Mouse (Mus musculus) adipocyte (in vitro differentiated cells): ENCODE measurements around the gene Il11.

ENCODE experiments used
- DNase-seq: peaks from one replicate; pipeline ENCODE4 v3.0.0-alpha.2; 2016; ENCODE audit warnings: low spot score

The Il11 gene

DNA sequence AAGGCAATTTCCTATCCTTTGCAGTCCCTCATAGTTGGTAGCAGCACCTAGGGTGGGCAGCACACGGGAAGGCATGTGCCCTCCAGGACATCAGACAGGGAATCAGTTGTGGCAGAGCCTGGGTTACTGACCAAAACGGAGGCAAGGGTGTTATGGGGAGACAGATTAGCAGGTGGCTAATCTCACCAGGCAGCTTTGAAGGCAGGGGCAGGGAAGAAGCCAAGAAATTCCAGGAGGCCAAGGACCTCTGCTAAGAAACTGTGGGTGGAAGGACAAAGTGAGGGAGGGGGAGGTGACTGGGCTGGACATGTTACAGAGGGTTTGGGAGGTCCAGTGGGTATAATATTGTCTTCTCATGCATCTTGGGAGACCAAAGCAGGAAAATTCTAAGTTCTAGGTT lies 39.3 kb downstream of the Il11 start:
- DNase-seq: no peak

DNA sequence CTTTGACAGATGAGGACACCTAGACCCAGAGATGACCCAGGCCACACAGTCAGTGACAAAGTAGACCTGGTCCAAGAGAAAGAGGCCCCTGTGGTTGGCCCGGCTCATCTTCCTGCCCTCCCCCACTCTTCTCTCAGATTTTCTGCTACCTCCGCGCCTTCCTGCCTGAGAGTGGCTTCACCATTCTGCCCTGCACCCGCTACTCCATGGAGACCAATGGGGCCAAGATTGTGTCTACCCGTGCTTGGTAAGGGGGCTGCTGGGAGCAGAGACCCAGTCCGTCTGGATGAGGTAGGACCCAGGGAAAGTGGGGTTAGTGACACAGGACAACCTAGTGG lies 40.2 kb downstream of the Il11 start:
- no peak for DNase-seq

DNA sequence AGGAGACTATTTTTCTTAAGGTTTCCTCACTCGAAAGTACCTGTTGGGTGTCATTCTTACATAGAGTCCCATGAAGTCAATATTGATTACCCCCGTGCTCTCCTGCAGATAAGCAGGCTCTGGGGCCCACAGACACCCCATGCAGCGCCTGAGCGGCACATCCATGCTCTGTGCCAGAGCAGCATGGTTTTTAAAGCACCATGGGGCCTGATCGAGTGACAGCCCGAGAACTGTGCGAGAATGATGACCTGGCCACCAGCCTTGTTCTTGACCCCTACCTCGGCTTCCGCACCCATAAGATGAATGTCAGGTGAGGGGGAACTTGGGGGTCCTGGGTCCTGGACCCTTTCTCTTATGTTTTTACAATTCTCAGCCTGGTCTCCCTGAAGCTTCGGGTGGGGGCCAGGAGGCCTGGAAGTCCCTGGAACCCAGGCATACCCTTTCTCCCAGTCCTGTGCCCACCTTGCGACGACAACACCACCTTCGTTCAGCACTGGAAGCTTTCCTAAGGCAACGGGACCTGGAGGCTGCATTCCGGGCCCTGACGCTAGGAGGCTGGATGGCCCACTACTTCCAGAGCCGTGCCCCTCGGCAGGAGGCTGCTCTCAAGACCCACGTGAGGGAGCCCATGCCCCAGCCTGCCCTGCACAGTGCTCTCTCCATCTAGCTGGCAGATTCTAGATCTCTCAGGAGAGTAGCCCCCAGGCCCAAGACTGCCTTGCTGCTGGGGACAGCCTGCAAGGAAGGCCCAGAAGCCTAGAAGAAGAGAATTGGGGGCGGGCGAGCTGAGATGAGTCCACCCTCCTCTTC lies 40.8 kb downstream of the Il11 start:
- DNase-seq: no peak

DNA sequence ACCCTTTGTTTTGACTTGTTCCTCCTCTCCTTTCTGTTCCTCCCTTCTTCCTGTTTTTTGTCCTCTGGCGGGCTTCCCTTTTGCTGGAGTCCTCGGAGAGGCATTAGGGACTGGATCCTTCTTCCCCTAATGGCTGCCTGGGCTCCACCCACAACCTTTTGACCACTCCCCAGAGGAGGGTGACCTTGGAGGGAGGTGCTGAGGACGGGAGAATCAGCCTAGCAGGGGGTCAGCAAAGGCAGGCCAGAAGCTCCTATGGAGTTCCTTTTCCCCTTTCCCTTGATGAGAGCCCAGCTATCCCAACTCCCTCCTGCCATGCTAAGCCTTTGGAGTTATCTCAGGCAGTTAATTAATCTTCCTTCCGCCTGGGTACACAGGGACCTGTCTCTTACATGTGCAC lies 41.5 kb downstream of the Il11 start:
- peak; percentile 42 for DNase-seq

DNA sequence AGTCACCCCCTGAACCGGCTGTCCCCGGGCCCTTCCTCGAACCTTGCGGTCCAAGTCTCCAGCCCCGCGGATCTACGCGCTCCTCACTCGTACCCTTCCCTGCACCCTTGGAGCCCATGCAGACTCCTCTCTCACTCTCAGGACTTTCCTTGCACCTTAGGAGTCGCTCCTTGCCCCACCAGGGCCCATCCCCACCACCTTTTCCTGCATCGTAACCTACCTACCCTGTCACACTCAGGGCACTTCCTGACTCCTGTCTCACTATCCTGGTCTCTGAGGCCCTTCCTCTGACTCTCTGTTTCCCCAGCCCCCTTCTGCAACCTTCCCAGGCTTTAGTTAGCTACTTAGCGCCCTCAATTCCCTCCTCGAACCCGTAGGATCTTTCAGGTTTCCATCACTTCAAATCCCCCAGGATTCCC lies 42.3 kb downstream of the Il11 start:
- DNase-seq: no peak

DNA sequence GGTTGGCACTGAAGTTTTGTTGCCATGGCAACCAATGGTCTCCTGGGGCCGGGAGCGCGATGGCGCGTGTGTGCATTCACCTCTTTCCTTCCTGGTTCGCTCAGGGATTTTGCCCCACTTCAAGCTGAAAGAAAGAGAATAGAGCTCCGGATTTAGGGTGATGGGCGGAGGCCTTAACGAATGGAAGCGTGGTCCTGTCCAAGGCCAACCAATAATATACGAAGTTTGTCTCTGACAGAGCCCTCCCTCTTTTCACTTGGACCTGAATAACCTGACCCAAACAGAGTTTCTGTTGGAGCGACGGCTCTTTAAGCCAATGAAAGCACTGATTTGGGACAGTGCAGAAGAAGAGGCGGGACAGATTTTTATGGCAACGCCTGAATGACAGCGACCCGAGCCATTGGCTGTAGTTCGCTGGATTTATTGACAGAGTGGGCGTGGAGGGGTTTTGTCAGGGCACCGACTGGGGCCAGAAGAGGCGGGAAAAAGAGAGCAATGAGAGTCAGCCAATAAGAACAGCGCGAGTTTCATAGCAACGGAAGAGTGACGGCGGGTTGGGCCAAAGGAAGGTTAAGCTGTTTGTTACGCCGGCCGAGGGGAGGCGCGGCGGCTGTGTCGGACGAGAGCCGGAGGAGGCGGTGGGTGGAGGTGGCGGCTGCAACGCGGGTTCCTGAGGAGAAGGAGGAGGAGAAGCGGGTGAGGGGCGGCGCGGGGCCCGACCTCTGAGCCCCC lies 42.9 kb downstream of the Il11 start, which contains the start of gene Kmt5c:
Gene Kmt5c, plus strand, starts transcription at position 572 of the 732 bp plus-strand sequence.
- DNase-seq: peak; percentile 99

DNA sequence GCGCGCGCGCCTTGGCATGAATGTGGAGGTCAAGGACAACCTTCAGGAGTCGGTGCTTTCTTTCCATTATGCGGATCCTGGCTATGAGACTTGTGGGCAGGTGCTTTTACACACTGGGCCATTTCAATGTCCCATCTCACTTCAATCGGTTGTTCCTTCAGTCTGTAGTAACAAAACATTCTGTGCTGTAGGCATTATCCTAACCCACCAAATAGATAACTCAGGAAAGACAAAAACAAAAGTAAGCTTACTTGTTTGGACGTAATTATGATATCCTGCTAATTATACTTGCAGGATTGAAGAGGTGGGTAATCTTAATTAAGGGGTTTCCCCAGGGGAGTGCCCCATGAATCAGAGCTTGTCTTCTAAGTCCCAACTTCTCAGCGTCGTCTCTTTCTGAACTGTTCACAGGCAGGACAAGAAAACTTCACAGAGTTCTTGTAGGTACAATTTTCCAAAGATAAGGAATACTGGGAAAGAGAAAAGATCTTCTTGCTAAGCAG lies 43.6 kb downstream of the Il11 start:
- no peak for DNase-seq

DNA sequence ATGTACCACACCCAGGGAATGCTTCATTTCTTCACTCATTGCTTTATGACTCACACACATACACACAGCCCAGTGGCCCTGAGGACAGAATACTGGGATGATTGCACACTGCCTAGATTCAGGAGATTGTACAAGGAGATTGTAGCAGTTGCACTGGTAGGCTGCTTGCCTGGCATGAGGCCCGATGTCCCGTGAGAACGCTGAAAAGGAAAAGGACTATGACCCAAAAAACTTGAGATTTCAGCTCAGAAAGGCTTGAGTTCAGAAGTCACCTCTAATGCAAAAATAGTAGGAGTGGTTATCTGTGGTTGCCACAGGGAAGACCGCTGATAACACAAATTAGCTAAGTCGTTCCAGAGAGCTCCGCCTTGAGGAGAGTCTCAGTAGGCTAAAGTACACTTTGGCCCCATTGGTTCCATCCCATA lies 49.7 kb downstream of the Il11 start:
- DNase-seq: peak; percentile 65

DNA sequence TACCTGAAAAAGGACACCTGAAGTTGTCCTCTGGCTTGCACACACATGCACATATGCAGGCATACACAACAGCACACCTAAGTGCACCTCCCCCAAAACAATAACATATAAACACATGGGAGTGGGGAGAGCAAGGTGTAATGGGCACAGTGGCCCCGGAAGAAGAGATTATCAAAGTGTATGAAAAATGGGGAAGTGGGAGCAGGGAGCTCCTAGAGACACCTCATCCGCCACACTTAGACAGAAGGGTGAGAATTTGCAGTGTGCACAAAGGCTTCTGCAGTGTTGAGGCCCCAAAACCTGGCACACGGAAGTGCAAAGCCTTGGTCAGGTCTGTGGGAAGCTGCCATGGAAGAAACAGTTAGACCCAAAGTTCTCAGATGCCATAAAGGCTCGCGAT lies 51.6 kb downstream of the Il11 start:
- no peak for DNase-seq

DNA sequence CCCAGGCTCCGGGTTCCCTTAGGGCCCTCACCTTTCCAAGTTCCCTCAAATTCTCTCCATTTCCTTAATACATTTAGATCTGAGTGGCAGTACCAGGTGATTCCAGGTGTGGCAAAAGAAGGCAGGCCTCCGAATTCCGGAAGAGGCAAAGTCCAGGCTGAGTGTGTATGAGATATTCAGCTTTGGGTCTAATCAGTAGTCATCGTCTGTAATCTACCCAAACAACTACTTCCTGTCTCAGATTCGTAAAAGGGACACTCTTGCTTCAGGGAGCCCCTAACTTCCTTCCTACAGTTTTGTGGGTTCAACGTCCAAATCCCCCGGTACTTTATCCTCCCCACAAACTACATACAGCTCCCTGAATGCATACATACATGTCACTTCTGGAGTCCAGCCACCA lies 57.5 kb downstream of the Il11 start, which contains the start of gene Tmem150b:
Gene Tmem150b, minus strand, starts transcription at position 81 of the 400 bp plus-strand sequence.
- DNase-seq: no peak

DNA sequence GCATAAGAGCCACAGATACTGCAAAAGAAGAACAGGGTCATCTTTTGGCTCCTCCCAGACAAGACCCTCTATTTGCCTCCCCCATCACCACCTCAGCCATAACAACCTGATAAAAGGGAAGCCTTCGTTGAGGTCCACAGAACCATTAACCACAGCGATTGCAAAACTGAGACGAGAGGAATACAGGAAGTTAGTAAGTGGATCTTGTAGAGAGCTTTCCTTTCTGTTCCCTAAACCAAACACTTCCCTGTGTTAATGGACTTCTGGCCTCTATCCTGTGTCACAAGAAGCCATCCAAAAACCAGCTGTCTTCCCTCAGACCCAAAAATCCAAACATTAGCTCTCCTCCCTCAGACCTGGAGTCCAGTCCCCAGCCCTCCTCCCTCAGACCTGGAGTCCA lies 58.3 kb downstream of the Il11 start:
- DNase-seq: no peak

DNA sequence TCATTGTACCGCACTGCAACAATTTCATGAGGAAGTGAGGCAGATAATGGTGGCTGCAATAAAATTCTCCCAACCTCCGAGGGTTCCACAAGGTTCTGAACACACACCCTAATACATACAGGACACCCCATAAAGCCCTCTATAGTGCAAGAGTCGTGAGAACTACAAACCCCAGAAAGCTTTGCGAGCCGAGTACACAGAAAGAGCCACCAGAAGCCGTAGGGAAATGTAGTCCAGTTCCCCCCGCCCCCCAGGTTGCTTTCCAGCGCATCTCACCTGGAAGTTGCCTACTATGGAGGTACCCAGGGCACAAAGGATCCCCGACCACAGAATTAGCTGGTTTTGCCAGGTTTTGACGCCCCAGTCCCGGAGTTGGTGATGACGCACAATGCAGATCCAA lies 59.2 kb downstream of the Il11 start:
- no peak for DNase-seq
